Mouse (Mus musculus) G1E (cell line): ENCODE data around the gene Pou5f1. TPM values are rescaled to one million over a fixed set of nuclear protein-coding genes. Genes with fewer than 3 reads are reported as not detected.
"Not testable (repeated sequence)": the region's sequence is repeated elsewhere in the genome, so short reads cannot be mapped to it uniquely, and the experiment has no call there.

Experiments used
- ATAC-seq: 2 replicates; pipeline ENCODE4 v1.8.0; 2016; ENCODE audit warnings: mild to moderate bottlenecking; ENCODE audit not compliant: insufficient number of reproducible peaks, poor library complexity, low FRiP score, severe bottlenecking; ENCODE audit errors: extremely low read depth
- DNase-seq: peaks from one replicate; pipeline ENCODE4 v3.0.0; 2012; ENCODE audit warnings: low spot score
- H3K27me3 ChIP-seq: 2 replicates; pipeline ENCODE4 v1.6.1; 2012; ENCODE audit warnings: mild to moderate bottlenecking, low read length, inconsistent platforms; ENCODE audit not compliant: insufficient read depth
- H3K36me3 ChIP-seq: replicated peaks from 2 replicates; pipeline ENCODE3; 2012; ENCODE audit warnings: mild to moderate bottlenecking, inconsistent platforms
- H3K4me1 ChIP-seq: 2 replicates; pipeline ENCODE4 v1.6.1; 2012; ENCODE audit warnings: low read depth, low read length, inconsistent platforms, mixed read lengths; ENCODE audit not compliant: insufficient read depth
- H3K4me3 ChIP-seq: 2 replicates; pipeline ENCODE4 v1.5.1; 2012; ENCODE audit warnings: low read depth, mild to moderate bottlenecking, inconsistent platforms, low read length, moderate library complexity, mixed read lengths
- H3K9me3 ChIP-seq: replicated peaks from 2 replicates; pipeline ENCODE4 v1.6.1; 2012; ENCODE audit warnings: inconsistent platforms
- CTCF ChIP-seq: IDR thresholded peaks from 2 replicates; pipeline ENCODE4 v1.5.1; 2012; ENCODE audit warnings: low read depth, low read length, inconsistent platforms, mixed read lengths
- GATA1 ChIP-seq: IDR thresholded peaks from 2 replicates; pipeline ENCODE4 v1.6.1; 2012; ENCODE audit warnings: borderline replicate concordance, low read length, inconsistent platforms, mixed read lengths
- GATA2 ChIP-seq: IDR thresholded peaks from 2 replicates; pipeline ENCODE4 v1.6.1; 2012; ENCODE audit warnings: low read depth, low read length, inconsistent platforms, borderline replicate concordance
- POLR2AphosphoS5 ChIP-seq: IDR thresholded peaks from 2 replicates; pipeline ENCODE4 v1.6.1; 2012; ENCODE audit warnings: low read depth, low read length, inconsistent platforms; ENCODE audit not compliant: insufficient replicate concordance
- TAL1 ChIP-seq: conservative IDR thresholded peaks from 2 replicates; pipeline ENCODE4 v1.6.1; 2012; ENCODE audit warnings: low read depth, low read length, inconsistent platforms, mixed read lengths
- polyA plus RNA-seq: library from polyadenylated mRNA; stranded (reverse); fragments of >175 nt; gene quantifications from 2 replicates; pipeline ENCODE4 v1.2.3, GENCODE M21; 2012
- total RNA-seq, 2 experiments: library from RNA; stranded (forward) in 1 of 2; stranded (reverse) in 1 of 2; fragments of 200-1000 nt in 1 of 2; fragments of >200 nt in 1 of 2; fragmentation: Nextera tagmentation in 1 of 2; gene quantifications; 2 replicates each; pipeline ENCODE4 v1.2.3; 2014 to 2017

Pou5f1 gene
- total and polyA plus RNA-seq, 3 experiments = 0.11 TPM; not detected in 2

DNA sequence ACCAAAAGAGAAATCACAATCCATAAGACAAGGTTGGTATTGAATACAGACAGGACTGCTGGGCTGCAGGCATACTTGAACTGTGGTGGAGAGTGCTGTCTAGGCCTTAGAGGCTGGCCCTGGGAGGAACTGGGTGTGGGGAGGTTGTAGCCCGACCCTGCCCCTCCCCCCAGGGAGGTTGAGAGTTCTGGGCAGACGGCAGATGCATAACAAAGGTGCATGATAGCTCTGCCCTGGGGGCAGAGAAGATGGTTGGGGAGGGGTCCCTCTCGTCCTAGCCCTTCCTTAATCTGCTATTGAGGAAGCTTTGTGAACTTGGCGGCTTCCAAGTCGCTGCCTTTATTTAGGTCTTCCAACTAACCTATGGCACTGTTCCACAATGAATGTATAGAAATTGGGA lies 2.0 kb upstream of the Pou5f1 start:
- no peak for TF ChIP-seq TAL1
- TF ChIP-seq GATA1 = no peak
- no peak for TF ChIP-seq CTCF
- TF ChIP-seq POLR2AphosphoS5 = no peak
- TF ChIP-seq GATA2 = no peak
- DNase-seq (no peak), ATAC-seq (no peak)
- Histone ChIP-seq H3K9me3 (no peaks in the 10 kb centered on the region), H3K4me1 (peaks cover 3% of the 10 kb centered on the region; the same call in 1 of the 2 replicates), H3K27me3 (peaks cover 54% of the 10 kb centered on the region), H3K36me3 (no peaks in the 10 kb centered on the region), H3K4me3 (no peak overlapping the region)

DNA sequence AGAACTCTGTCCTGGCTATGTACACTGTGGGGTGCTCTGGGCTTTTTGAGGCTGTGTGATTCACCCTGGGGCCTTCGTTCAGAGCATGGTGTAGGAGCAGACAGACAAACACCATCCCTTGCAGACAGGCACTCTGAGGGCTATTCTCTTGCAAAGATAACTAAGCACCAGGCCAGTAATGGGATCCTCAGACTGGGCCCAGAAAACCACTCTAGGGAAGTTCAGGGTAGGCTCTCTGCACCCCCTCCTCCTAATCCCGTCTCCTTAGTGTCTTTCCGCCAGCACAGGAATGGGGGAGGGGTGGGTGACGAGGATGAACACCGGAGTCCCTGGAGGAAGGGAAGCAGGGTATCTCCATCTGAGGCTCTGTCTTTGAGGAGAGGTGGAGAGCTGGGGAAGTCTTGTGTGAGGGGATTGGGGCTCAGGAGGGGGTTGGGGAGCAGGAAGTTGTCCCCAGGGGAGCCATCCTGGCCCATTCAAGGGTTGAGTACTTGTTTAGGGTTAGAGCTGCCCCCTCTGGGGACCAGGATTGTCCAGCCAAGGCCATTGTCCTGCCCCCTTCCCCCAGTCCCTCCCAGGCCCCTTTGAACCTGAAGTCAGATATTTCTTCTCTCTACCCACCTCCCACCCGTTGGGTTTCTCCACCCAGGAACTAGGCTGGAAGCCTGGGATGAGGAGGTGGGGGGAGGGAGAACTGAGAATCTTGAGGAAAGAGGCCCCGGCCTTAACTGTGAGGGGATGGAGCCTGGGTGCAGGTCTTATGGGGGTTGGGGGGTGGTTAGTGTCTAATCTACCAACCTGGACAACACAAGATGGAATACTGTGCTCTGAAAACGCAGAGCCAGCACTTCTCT lies 963 bp upstream of the Pou5f1 start:
- Histone ChIP-seq H3K4me1 (peaks cover 3% of the 10 kb centered on the region; the same call in 1 of the 2 replicates), H3K36me3 (no peaks in the 10 kb centered on the region), H3K9me3 (no peaks in the 10 kb centered on the region), H3K4me3 (no peak overlapping the region), H3K27me3 (peaks cover 61% of the 10 kb centered on the region)
- TF ChIP-seq TAL1 (no peak), POLR2AphosphoS5 (no peak), CTCF (no peak), GATA2 (no peak), GATA1 (no peak)
- DNase-seq (no peak), ATAC-seq (no peak)

DNA sequence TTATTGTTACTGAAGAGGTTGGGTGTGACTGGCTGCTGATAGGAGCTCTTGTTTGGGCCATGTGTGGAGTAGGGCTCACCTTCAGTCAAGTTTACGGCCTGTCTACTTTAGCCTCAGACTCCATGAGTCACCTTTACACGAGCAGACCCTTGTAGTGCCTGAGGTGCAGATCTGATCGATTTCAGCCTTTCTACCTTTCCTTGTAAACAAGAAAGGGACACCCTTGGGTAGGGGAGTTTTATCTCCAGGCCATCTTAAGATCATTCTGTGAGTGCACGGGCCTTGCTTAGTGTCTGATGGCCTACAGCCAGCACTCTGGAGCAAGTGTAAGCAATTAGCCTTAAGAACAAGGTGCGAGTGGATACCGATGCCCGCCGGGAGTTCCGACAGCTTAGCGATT lies 1.1 kb downstream of the Pou5f1 start:
- Histone ChIP-seq H3K9me3 (no peaks in the 10 kb centered on the region), H3K36me3 (no peaks in the 10 kb centered on the region), H3K4me1 (peaks cover 3% of the 10 kb centered on the region; the same call in 1 of the 2 replicates), H3K4me3 (no peak overlapping the region), H3K27me3 (peaks cover 61% of the 10 kb centered on the region)
- DNase-seq (no peak), ATAC-seq (no peak)
- TF ChIP-seq POLR2AphosphoS5 = no peak
- no peak for TF ChIP-seq GATA2
- no peak for TF ChIP-seq TAL1
- TF ChIP-seq GATA1 = no peak
- TF ChIP-seq CTCF = no peak

DNA sequence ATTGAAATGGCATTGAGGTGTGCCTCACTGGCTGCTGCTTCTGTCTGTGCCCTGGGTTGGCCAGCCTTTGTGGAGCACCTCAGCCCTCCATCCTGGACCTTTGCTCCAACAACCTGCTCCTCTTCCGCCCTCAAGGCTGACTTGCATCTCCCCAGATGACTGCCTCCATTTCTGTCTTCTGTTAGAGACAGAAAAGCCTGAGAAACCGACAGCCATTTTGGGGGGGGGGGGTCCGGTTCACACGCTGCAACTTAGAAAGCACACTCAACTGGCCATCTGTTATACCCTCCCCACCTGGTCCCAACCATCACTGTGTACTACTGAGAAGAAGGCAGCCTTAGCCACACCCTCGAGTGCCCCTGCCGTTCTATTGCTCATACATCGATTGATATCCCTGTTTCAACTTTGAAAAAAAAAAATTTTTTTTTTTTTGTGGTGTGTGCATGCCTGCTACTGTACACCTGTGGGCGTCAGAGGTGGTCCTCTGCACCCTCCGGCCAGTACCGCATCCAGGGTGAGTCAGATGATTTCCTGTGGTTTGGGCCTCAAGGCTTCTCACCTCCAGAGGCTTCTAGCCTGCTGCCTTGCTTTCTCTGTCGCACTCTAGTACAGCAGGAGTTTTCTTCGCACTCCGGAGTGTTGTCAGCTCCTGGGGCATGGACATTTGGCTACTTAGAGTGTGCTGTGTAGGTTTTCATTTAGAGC lies 1.9 kb downstream of the Pou5f1 start:
- Histone ChIP-seq H3K9me3 (no peaks in the 10 kb centered on the region), H3K36me3 (peaks cover 6% of the 10 kb centered on the region), H3K4me1 (peaks cover 3% of the 10 kb centered on the region; the same call in 1 of the 2 replicates), H3K27me3 (peaks cover 55% of the 10 kb centered on the region), H3K4me3 (no peak overlapping the region)
- DNase-seq (no peak), ATAC-seq (no peak)
- TF ChIP-seq GATA2 (no peak), POLR2AphosphoS5 (no peak), GATA1 (no peak), TAL1 (no peak), CTCF (no peak)

DNA sequence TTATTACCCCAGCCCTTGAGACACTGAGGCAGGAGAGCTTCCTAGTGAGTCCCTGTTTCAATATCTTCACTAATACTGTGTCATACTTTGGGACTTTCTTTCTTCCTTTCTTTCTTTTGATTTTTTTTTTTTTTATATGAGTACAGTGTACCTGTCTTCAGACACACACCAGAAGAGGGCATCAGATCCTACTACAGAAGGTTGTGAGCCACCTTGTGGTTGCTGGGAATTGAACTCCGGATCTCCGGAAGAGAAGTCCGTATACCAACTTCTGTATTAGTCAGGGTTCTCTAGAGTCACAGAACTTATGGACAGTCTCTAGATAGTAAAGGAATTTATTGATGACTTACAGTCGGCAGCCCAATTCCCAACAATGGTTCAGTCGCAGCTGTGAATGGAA lies 2.5 kb downstream of the Pou5f1 start:
- peaks cover 52% of the 10 kb centered on the region for H3K27me3 ChIP-seq
- H3K9me3 ChIP-seq, H3K4me3 ChIP-seq, DNase-seq, H3K4me1 ChIP-seq, ATAC-seq: not testable (repeated sequence)
- peaks cover 12% of the 10 kb centered on the region for H3K36me3 ChIP-seq

DNA sequence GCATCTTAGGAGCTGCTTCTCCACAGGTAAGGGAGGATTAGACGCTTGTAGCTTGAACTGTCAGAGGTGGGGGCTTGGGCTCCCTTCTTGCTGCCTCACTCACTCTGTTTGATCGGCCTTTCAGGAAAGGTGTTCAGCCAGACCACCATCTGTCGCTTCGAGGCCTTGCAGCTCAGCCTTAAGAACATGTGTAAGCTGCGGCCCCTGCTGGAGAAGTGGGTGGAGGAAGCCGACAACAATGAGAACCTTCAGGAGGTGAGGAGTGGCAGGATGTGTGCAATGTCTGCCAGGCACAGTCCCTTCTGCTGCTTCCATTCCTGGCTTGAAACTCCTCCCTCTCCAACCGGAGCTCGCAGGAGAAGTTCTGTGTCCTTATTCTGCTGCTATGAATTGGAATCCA lies 3.5 kb downstream of the Pou5f1 start:
- peaks cover 42% of the 10 kb centered on the region for H3K27me3 ChIP-seq
- TF ChIP-seq POLR2AphosphoS5 = no peak
- TF ChIP-seq CTCF = no peak
- no peak for TF ChIP-seq TAL1
- TF ChIP-seq GATA2 = no peak
- peaks cover 12% of the 10 kb centered on the region for H3K4me1 ChIP-seq
- H3K36me3 ChIP-seq = peaks cover 22% of the 10 kb centered on the region
- DNase-seq (no peak), ATAC-seq (no peak; the same call in 1 of the 2 replicates)
- no peak overlapping the region for H3K4me3 ChIP-seq
- no peaks in the 10 kb centered on the region for H3K9me3 ChIP-seq
